Mouse (Mus musculus) neural tube, embryonic 12.5 days (tissue): Measurements from ENCODE around the gene 9330182L06Rik. TPM values are rescaled to one million over a fixed set of nuclear protein-coding genes. Genes with fewer than 3 reads are reported as not detected.

ENCODE experiments used
- ATAC-seq: fragments of 200-750 bp; cut with Nextera tagmentation; 2 replicates; pipeline ENCODE4 v1.8.0; 2017; ENCODE audit warnings: low read depth, mild to moderate bottlenecking, moderate TSS enrichment, moderate library complexity; ENCODE audit not compliant: low FRiP score
- H3K27ac ChIP-seq: fragments of 300-500 bp; sonication (generic); 2 replicates; pipeline ENCODE4 v1.5.1; 2016
- H3K27me3 ChIP-seq: fragments of 300-500 bp; sonication (generic); replicated peaks from 2 replicates; pipeline ENCODE4 v1.6.1; 2016; ENCODE audit warnings: mild to moderate bottlenecking
- H3K36me3 ChIP-seq: fragments of 300-500 bp; sonication (generic); 2 replicates; pipeline ENCODE4 v1.6.1; 2016; ENCODE audit warnings: mild to moderate bottlenecking
- H3K4me1 ChIP-seq: fragments of 300-500 bp; sonication (generic); 2 replicates; pipeline ENCODE4 v1.6.1; 2016
- H3K4me2 ChIP-seq: fragments of 300-500 bp; sonication (generic); replicated peaks from 2 replicates; pipeline ENCODE4 v1.6.1; 2016; ENCODE audit warnings: mild to moderate bottlenecking
- H3K4me3 ChIP-seq: fragments of 300-500 bp; sonication (generic); 2 replicates; pipeline ENCODE4 v1.5.1; 2016
- H3K9ac ChIP-seq: fragments of 300-500 bp; sonication (generic); 2 replicates; pipeline ENCODE4 v1.6.1; 2016; ENCODE audit warnings: mild to moderate bottlenecking
- H3K9me3 ChIP-seq: fragments of 300-500 bp; sonication (generic); 2 replicates; pipeline ENCODE4 v1.6.1; 2016; ENCODE audit warnings: mild to moderate bottlenecking
- WGBS: fragments of 180-500 bp; shearing (Covaris S2); methylation state at CpG from one replicate; pipeline ENCODE4 v1.1.7; 2016; 5-methylcytosine and 5-hydroxymethylcytosine counted together
- polyA plus RNA-seq: library from polyadenylated mRNA; unstranded; fragments of >200 nt; fragmentation: Nextera tagmentation; extraction: Ambion mirVana; gene quantifications from 2 replicates; pipeline ENCODE4 v1.2.1, GENCODE M21; 2016

The 9330182L06Rik gene
- polyA plus RNA-seq, 1 experiment from 2014 or later = 14.2 TPM

GRCm38 (mm10) chr5:9371127-9371526, 105.2 kb downstream of the 9330182L06Rik start:
- Histone ChIP-seq H3K4me3 (no peak overlapping the region), H3K4me2 (no peak overlapping the region), H3K4me1 (no peaks in the 10 kb centered on the region), H3K27me3 (no peaks in the 10 kb centered on the region), H3K9ac (no peak overlapping the region), H3K27ac (no peak overlapping the region), H3K9me3 (no peaks in the 10 kb centered on the region), H3K36me3 (no peaks in the 10 kb centered on the region)
- no peak for ATAC-seq
- 93% methylated on average over 3 of the region's 3 CpGs for WGBS

GRCm38 (mm10) chr5:9373341-9373740, 107.4 kb downstream of the 9330182L06Rik start:
- ATAC-seq = no peak
- WGBS = 93% methylated on average over 4 of the region's 4 CpGs
- no peaks in the 10 kb centered on the region for H3K36me3 ChIP-seq

GRCm38 (mm10) chr5:9389968-9390367, 124.0 kb downstream of the 9330182L06Rik start:
- Histone ChIP-seq H3K9me3 (no peaks in the 10 kb centered on the region), H3K4me3 (no peak overlapping the region), H3K9ac (no peak overlapping the region), H3K27ac (no peak overlapping the region), H3K27me3 (no peaks in the 10 kb centered on the region), H3K36me3 (no peaks in the 10 kb centered on the region), H3K4me2 (no peak overlapping the region), H3K4me1 (no peaks in the 10 kb centered on the region)
- ATAC-seq = no peak
- 67% methylated on average over 7 of the region's 7 CpGs for WGBS

More at GRCm38 (mm10) chr5:9373341-9373740, 107.4 kb downstream of the 9330182L06Rik start:
- Histone ChIP-seq H3K4me1 (no peaks in the 10 kb centered on the region), H3K4me3 (no peak overlapping the region), H3K9ac (no peak overlapping the region), H3K9me3 (no peaks in the 10 kb centered on the region), H3K27me3 (no peaks in the 10 kb centered on the region), H3K4me2 (no peak overlapping the region), H3K27ac (no peak overlapping the region)

GRCm38 (mm10) chr5:9391858-9392393, 126.0 kb downstream of the 9330182L06Rik start:
- H3K27ac ChIP-seq = no peak overlapping the region
- no peak for ATAC-seq
- H3K36me3 ChIP-seq = no peaks in the 10 kb centered on the region
- WGBS = 67% methylated on average over 1 of the region's 1 CpGs
- H3K9ac ChIP-seq = no peak overlapping the region
- H3K9me3 ChIP-seq = no peaks in the 10 kb centered on the region
- H3K4me1 ChIP-seq = no peaks in the 10 kb centered on the region
- H3K4me2 ChIP-seq = no peak overlapping the region
- no peaks in the 10 kb centered on the region for H3K27me3 ChIP-seq
- no peak overlapping the region for H3K4me3 ChIP-seq

- no peak overlapping the region for H3K9ac ChIP-seq
- no peaks in the 10 kb centered on the region for H3K36me3 ChIP-seq
- H3K27me3 ChIP-seq = no peaks in the 10 kb centered on the region
- H3K4me2 ChIP-seq = no peak overlapping the region
- no peak for ATAC-seq
- H3K27ac ChIP-seq = no peak overlapping the region
- WGBS = 85% methylated on average over 7 of the region's 7 CpGs
- H3K4me1 ChIP-seq = no peaks in the 10 kb centered on the region
- H3K4me3 ChIP-seq = no peak overlapping the region
- no peaks in the 10 kb centered on the region for H3K9me3 ChIP-seq
These were observed 151.2 kb downstream of the 9330182L06Rik start for GRCm38 (mm10) chr5:9417098-9417497.

GRCm38 (mm10) chr5:9417802-9418201, 151.9 kb downstream of the 9330182L06Rik start:
- no peak overlapping the region for H3K9ac ChIP-seq

GRCm38 (mm10) chr5:9419964-9420363, 154.0 kb downstream of the 9330182L06Rik start:
- no peaks in the 10 kb centered on the region for H3K36me3 ChIP-seq
- 61% methylated on average over 1 of the region's 1 CpGs for WGBS
- ATAC-seq = 0 out of 2 replicates have a peak, but pooled peaks have one; percentile 10
- H3K27me3 ChIP-seq = no peaks in the 10 kb centered on the region
- H3K4me2 ChIP-seq = no peak overlapping the region
- H3K9ac ChIP-seq = no peak overlapping the region
- no peaks in the 10 kb centered on the region for H3K9me3 ChIP-seq
- H3K4me3 ChIP-seq = no peak overlapping the region
- H3K4me1 ChIP-seq = no peaks in the 10 kb centered on the region
- H3K27ac ChIP-seq = no peak overlapping the region

More at GRCm38 (mm10) chr5:9417802-9418201, 151.9 kb downstream of the 9330182L06Rik start:
- no peak overlapping the region for H3K4me2 ChIP-seq
- H3K9me3 ChIP-seq = no peaks in the 10 kb centered on the region
- 68% methylated on average over 9 of the region's 9 CpGs for WGBS
- no peak for ATAC-seq
- H3K27me3 ChIP-seq = no peaks in the 10 kb centered on the region
- no peak overlapping the region for H3K4me3 ChIP-seq
- no peaks in the 10 kb centered on the region for H3K36me3 ChIP-seq
- H3K27ac ChIP-seq = no peak overlapping the region
- H3K4me1 ChIP-seq = no peaks in the 10 kb centered on the region

GRCm38 (mm10) chr5:9424464-9424863, 158.5 kb downstream of the 9330182L06Rik start:
- no peak overlapping the region for H3K4me3 ChIP-seq
- H3K4me1 ChIP-seq = no peaks in the 10 kb centered on the region
- no peaks in the 10 kb centered on the region for H3K9me3 ChIP-seq
- H3K27me3 ChIP-seq = no peaks in the 10 kb centered on the region
- H3K36me3 ChIP-seq = no peaks in the 10 kb centered on the region
- H3K9ac ChIP-seq = no peak overlapping the region
- H3K4me2 ChIP-seq = no peak overlapping the region
- 58% methylated on average over 2 of the region's 2 CpGs for WGBS
- ATAC-seq = no peak
- no peak overlapping the region for H3K27ac ChIP-seq

GRCm38 (mm10) chr5:9427165-9427564, 161.2 kb downstream of the 9330182L06Rik start:
- WGBS = 79% methylated on average over 2 of the region's 2 CpGs
- no peak for ATAC-seq

GRCm38 (mm10) chr5:9427581-9428241, 161.8 kb downstream of the 9330182L06Rik start:
- Histone ChIP-seq H3K4me3 (no peak overlapping the region), H3K9ac (no peak overlapping the region), H3K4me2 (no peak overlapping the region), H3K4me1 (no peaks in the 10 kb centered on the region), H3K9me3 (no peaks in the 10 kb centered on the region), H3K27ac (no peak overlapping the region), H3K36me3 (no peaks in the 10 kb centered on the region), H3K27me3 (no peaks in the 10 kb centered on the region)
- ATAC-seq = peak; percentile 76
- 45% methylated on average over 10 of the region's 10 CpGs for WGBS

More at GRCm38 (mm10) chr5:9427165-9427564, 161.2 kb downstream of the 9330182L06Rik start:
- Histone ChIP-seq H3K4me3 (no peak overlapping the region), H3K36me3 (no peaks in the 10 kb centered on the region), H3K9ac (no peak overlapping the region), H3K4me1 (no peaks in the 10 kb centered on the region), H3K9me3 (no peaks in the 10 kb centered on the region), H3K4me2 (no peak overlapping the region), H3K27me3 (no peaks in the 10 kb centered on the region), H3K27ac (no peak overlapping the region)

GRCm38 (mm10) chr5:9428728-9429127, 162.8 kb downstream of the 9330182L06Rik start:
- H3K36me3 ChIP-seq = no peaks in the 10 kb centered on the region
- H3K4me3 ChIP-seq = no peak overlapping the region
- H3K9me3 ChIP-seq = no peaks in the 10 kb centered on the region
- ATAC-seq = no peak
- H3K4me2 ChIP-seq = no peak overlapping the region
- 69% methylated on average over 3 of the region's 3 CpGs for WGBS
- no peaks in the 10 kb centered on the region for H3K27me3 ChIP-seq
- no peak overlapping the region for H3K27ac ChIP-seq
- H3K4me1 ChIP-seq = no peaks in the 10 kb centered on the region
- H3K9ac ChIP-seq = no peak overlapping the region

GRCm38 (mm10) chr5:9446146-9446545, 180.2 kb downstream of the 9330182L06Rik start:
- Histone ChIP-seq H3K4me3 (no peak overlapping the region), H3K27me3 (no peaks in the 10 kb centered on the region), H3K4me2 (no peak overlapping the region), H3K9me3 (no peaks in the 10 kb centered on the region), H3K27ac (no peak overlapping the region), H3K9ac (no peak overlapping the region), H3K4me1 (no peaks in the 10 kb centered on the region), H3K36me3 (no peaks in the 10 kb centered on the region)
- ATAC-seq = no peak
- 32% methylated on average over 1 of the region's 1 CpGs for WGBS

GRCm38 (mm10) chr5:9448931-9449330, 183.0 kb downstream of the 9330182L06Rik start:
- Histone ChIP-seq H3K9me3 (no peaks in the 10 kb centered on the region), H3K4me2 (no peak overlapping the region), H3K4me1 (no peaks in the 10 kb centered on the region), H3K27me3 (no peaks in the 10 kb centered on the region), H3K4me3 (no peak overlapping the region), H3K9ac (no peak overlapping the region), H3K27ac (no peak overlapping the region), H3K36me3 (no peaks in the 10 kb centered on the region)
- no peak for ATAC-seq
- WGBS = 89% methylated on average over 6 of the region's 6 CpGs
